Comparison of ENCODE assay signal across 8 mouse cellular contexts in genomic region chr15:25623556-25624180, GRCm38 (mm10). TPM values are rescaled to one million over a fixed set of nuclear protein-coding genes. Genes with fewer than 3 reads are reported as not detected.
A peak's percentile ranks its signal among the peaks of the same experiment; 100 is the strongest.
DNase-seq lines count a peak whose midpoint lies in the region; ATAC-seq and TF ChIP-seq lines count a peak whose summit lies in the region.

No protein-coding gene starts in this region.

- H3K27me3 ChIP-seq in kidney, embryonic 14.5 days (ENCODE audit: control insufficient read depth, insufficient read depth, low read length) = no peaks in the 10 kb centered on the region
- peaks cover 6% of the 10 kb centered on the region; the same call in 1 of the 2 replicates for H3K27me3 ChIP-seq in hindbrain, embryonic 15.5 days
- 0 out of 2 replicates have a peak, but pooled peaks cover 10% of the 10 kb centered on the region for H3K27me3 ChIP-seq in midbrain, embryonic 15.5 days (replicated peaks)

- peak overlapping the region; percentile 90 for H3K9ac ChIP-seq in kidney, embryonic 14.5 days (ENCODE audit: low read depth, low read length)
- peak overlapping the region; percentile 44; the same call in 1 of the 2 replicates for H3K9ac ChIP-seq in hindbrain, embryonic 15.5 days
- H3K9ac ChIP-seq in midbrain, embryonic 15.5 days = peak overlapping the region; percentile 40; the same call in 1 of the 2 replicates

- intact Hi-C loops in left cerebral cortex, postnatal 10 days (cut with DNase I) = loop anchor here (10.0 kb wide), 1 partner anchor 179 kb away; no protein-coding TSS in a partner anchor

- peak overlapping the region; percentile 43 for H3K4me2 ChIP-seq in kidney, embryonic 14.5 days (replicated peaks; ENCODE audit: low read depth, low read length)
- peak overlapping the region; percentile 87 for H3K4me2 ChIP-seq in hindbrain, embryonic 15.5 days
- peak overlapping the region; percentile 94 for H3K4me2 ChIP-seq in midbrain, embryonic 15.5 days

- no peak overlapping the region for H3K27ac ChIP-seq in kidney, embryonic 14.5 days (ENCODE audit: low read depth, low read length)
- H3K27ac ChIP-seq in bone marrow macrophage, adult 2 months (ENCODE audit: insufficient read depth, low read depth, low read length) = peak overlapping the region; percentile 23
- no peak overlapping the region for H3K27ac ChIP-seq in hindbrain, embryonic 15.5 days (replicated peaks)
- H3K27ac ChIP-seq in midbrain, embryonic 15.5 days = no peak overlapping the region

- peak overlapping the region; percentile 59 for H3K4me3 ChIP-seq in kidney, embryonic 14.5 days (ENCODE audit: low read length)
- peak overlapping the region; percentile 96 for H3K4me3 ChIP-seq in bone marrow macrophage, adult 2 months (ENCODE audit: insufficient read depth, low read length)
- peak overlapping the region; percentile 73 for H3K4me3 ChIP-seq in hindbrain, embryonic 15.5 days
- H3K4me3 ChIP-seq in midbrain, embryonic 15.5 days = peak overlapping the region; percentile 70

- no peaks in the 10 kb centered on the region for H3K9me3 ChIP-seq in kidney, embryonic 14.5 days (ENCODE audit: control insufficient read depth, low read length)
- no peaks in the 10 kb centered on the region for H3K9me3 ChIP-seq in hindbrain, embryonic 15.5 days
- no peaks in the 10 kb centered on the region for H3K9me3 ChIP-seq in midbrain, embryonic 15.5 days

- H3K36me3 ChIP-seq in kidney, embryonic 14.5 days (ENCODE audit: control insufficient read depth, insufficient read depth, low read length) = no peaks in the 10 kb centered on the region
- H3K36me3 ChIP-seq in hindbrain, embryonic 15.5 days = no peaks in the 10 kb centered on the region
- no peaks in the 10 kb centered on the region for H3K36me3 ChIP-seq in midbrain, embryonic 15.5 days (replicated peaks)

- DNase-seq in kidney, postnatal 10 days = no peak
- no peak for DNase-seq in gastrocnemius, adult 8-10 months (ENCODE audit: low spot score in 2 of 2)
- DNase-seq in left cerebral cortex, postnatal 10 days (ENCODE audit: extremely low spot score in 1 of 2, low spot score in 2 of 2) = no peak
- no peak for DNase-seq in adrenal gland, adult 8-10 months

- no peak for ATAC-seq in kidney, embryonic 14.5 days (ENCODE audit: low FRiP score, low TSS enrichment)
- no peak for ATAC-seq in hindbrain, embryonic 15.5 days (ENCODE audit: low FRiP score, low read depth)
- ATAC-seq in midbrain, embryonic 15.5 days (replicated peaks) = no peak

- H3K4me1 ChIP-seq in kidney, embryonic 14.5 days (ENCODE audit: control insufficient read depth, insufficient read depth, low read length) = peaks cover 16% of the 10 kb centered on the region
- peaks cover 30% of the 10 kb centered on the region for H3K4me1 ChIP-seq in bone marrow macrophage, adult 2 months (ENCODE audit: control insufficient read depth, insufficient read depth, low read length)
- H3K4me1 ChIP-seq in hindbrain, embryonic 15.5 days (replicated peaks) = peaks cover 17% of the 10 kb centered on the region
- peaks cover 19% of the 10 kb centered on the region for H3K4me1 ChIP-seq in midbrain, embryonic 15.5 days

- no peak for TF ChIP-seq CTCF in bone marrow macrophage, adult 2 months (IDR thresholded peaks at IDR 0.05; ENCODE audit: low read depth, low read length)

- TF ChIP-seq POLR2A in bone marrow macrophage, adult 2 months (IDR thresholded peaks at IDR 0.05; ENCODE audit: borderline replicate concordance, low read depth, low read length) = no peak

- 4% methylated on average over 9 of the region's 9 CpGs for WGBS in kidney, embryonic 14.5 days
- 7% methylated on average over 9 of the region's 9 CpGs for WGBS in hindbrain, embryonic 15.5 days
- 9% methylated on average over 9 of the region's 9 CpGs for WGBS in midbrain, embryonic 15.5 days

RNA-seq across cellular contexts. Expression of gene Myo10, which starts 1.3 kb away (rescaled TPM):
- polyA plus RNA-seq in kidney, embryonic 14.5 days (2014; fragmentation: Nextera tagmentation; extraction: Ambion mirVana) = 34.0 and 52.2 TPM in 2 replicates
- polyA plus RNA-seq in bone marrow macrophage, adult 2 months (2012; ENCODE audit: insufficient read depth, insufficient read length, missing spikeins) = 13.9 and 17.2 TPM in 2 replicates
- polyA plus RNA-seq in hindbrain, embryonic 15.5 days (2015; fragmentation: Nextera tagmentation; extraction: Ambion mirVana) = 28.3 and 33.1 TPM in 2 replicates
- 28.1 and 30.8 TPM in 2 replicates for polyA plus RNA-seq in midbrain, embryonic 15.5 days (2015; fragmentation: Nextera tagmentation; extraction: Ambion mirVana)
- 10 to 100 TPM; 50.1 to 61.3 (median 55.3) TPM for total RNA-seq in gastrocnemius, adult 8-10 months (2022)
- total RNA-seq in left cerebral cortex, postnatal 10 days (2021) = 10 to 100 TPM; 40.9 to 44.9 TPM
- 10 to 100 TPM; 59.0 to 68.5 (median 62.0) TPM for total RNA-seq in adrenal gland, adult 8-10 months (2022)

Comparison
In these comparisons a context has a peak if more than half of its experiments do, and no peak if none do; other contexts are left out.
1. H3K4me2 ChIP-seq: peak in every context shown above with its lines; median percentile 94 in midbrain, embryonic 15.5 days; 87 in hindbrain, embryonic 15.5 days; 43 in kidney, embryonic 14.5 days.
2. H3K9ac ChIP-seq: peak in every context shown above with its lines; median percentile 90 in kidney, embryonic 14.5 days; 44 in hindbrain, embryonic 15.5 days; 40 in midbrain, embryonic 15.5 days.